Mouse (Mus musculus) retina, postnatal 7 days (tissue): ENCODE measurements around the gene Klhdc8a.
A peak's percentile ranks its signal among the peaks of the same experiment; 100 is the strongest.

ENCODE experiments used
- DNase-seq: peaks from one replicate; pipeline ENCODE4 v3.0.0-alpha.2; 2012; ENCODE audit warnings: low read depth, low spot score

Gene Klhdc8a

DNA sequence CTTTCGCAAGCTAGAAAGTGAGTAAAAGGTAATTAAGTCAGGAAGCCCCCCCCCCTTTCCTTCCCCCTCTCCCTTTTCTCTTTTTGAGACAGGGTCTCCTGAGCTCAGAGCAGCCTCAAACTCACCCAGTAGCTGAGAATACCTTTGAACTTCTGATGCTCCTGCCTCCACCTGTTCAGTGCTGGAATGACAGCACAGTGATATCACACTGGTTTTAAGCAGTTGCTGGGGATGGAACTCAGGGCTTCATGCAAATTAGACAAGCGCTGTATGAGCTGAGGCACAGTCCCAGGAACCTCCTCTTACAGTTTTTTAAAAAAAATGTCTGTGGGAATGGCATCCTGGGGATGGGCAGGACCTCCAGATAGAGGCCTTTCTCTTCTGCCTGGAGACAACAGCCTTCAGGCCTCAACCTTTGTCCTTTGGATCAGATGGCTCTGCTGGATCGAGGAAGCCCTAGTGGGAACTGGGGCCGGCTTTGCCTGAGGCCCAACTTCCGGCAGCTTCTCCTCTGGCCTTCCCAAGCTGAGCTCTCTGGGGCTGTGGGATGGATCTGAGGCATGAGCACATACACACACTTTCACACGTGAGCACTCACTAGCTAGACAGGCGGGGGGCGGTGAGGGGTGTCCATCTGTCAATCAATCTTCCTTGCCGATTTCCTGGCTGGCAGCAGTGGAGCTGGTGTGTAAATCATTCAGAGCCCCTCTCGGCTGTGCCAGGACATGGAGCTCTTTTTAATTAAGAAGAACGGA lies 7.3 kb upstream of the Klhdc8a start:
- DNase-seq, result no peak

DNA sequence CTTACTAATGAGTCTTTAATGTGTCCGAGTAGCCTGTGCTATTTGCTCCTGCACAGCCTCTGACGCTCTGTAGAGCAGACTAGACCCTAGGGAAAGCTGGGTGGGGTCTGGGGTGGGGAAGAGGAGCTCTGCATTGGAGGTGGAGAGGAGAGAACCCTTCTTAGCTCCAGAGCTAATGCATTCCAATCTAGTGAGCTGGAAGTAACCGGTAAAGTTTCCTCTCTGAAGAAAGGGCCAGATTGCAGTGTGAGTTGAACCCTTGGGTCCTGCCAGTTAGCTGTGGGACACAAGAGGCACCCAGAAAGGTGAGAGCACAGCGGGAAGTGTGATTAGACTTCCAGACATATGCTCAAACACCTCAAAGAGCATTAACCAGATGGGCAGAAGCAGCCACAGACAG lies 6.7 kb upstream of the Klhdc8a start:
- no peak for DNase-seq

DNA sequence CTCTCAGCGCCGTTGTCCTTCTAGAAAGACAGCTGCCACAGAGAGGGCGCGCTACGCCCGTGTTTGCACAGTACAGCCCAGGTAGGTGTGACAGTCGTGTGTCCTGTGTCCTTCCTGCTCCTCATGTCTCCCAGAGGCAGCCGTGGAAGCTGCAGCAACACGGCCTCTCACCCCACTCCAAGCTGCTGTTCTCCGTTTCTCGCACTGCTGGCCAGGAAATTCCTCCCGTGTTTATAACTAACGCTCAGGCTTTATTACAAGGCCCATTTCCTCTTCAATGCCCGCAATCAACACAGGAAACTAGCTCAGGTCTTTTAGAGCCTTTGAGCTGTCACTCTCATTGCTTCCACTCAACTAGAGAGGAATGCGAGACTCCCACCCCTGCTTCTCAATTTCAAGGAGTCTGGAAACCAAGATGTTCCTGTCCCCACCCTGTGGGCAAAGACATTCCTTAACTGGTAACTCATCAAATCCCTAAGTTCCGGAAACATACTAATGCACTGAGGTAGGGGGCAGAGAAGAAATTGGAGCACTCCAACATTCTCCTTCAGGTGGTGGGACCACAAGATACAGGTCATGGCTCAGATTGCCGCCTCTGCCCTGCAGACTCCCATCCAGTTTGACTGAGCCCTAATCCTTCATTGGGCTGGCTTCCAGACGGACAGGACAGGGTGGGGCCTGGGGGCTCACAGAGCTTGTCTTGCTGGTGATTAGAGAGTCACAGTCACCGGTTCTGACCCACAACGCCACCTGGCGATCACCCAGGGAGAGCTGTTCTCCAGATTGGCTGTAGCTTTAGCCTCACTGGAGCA lies 5.9 kb upstream of the Klhdc8a start:
- peak; percentile 83 for DNase-seq

DNA sequence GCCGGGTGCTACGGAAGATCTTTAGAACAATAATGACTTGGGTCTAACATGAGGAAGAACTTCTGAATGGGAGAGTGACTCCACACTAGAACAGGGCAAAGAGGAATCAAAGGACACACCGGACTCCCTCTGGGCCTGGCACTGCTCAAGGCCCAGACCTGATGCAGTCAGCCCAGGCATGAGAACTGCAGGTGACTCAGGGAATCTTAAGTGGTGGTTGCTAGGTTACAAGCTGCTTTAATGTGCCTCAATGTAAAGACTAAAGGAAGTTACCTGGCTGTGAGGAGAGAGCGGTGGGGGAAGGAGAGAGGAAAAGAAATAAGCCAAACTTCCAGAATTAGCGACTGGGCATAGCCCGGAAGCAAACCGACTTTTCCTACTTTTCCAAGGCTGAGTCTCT lies 2.9 kb upstream of the Klhdc8a start:
- no peak for DNase-seq

DNA sequence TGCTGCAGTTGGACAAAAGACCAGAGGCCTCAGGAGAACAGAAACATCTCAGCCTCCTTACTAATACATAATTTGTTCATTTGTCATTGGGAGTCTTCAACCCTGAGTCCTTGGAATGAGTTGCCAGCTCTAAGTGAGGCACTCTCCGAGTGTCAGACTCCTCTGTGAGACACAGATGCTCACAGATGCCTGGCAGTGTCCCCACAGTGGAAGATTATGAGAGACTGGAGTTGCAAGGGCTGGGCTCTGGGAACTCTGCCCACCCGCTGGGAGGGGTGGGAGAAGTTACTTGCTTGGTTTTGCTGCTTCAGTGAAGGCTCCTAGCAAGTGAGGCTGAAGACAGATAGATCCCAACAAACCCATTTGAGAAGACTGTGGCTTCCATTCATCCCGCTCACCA lies 2.4 kb upstream of the Klhdc8a start:
- no peak for DNase-seq

DNA sequence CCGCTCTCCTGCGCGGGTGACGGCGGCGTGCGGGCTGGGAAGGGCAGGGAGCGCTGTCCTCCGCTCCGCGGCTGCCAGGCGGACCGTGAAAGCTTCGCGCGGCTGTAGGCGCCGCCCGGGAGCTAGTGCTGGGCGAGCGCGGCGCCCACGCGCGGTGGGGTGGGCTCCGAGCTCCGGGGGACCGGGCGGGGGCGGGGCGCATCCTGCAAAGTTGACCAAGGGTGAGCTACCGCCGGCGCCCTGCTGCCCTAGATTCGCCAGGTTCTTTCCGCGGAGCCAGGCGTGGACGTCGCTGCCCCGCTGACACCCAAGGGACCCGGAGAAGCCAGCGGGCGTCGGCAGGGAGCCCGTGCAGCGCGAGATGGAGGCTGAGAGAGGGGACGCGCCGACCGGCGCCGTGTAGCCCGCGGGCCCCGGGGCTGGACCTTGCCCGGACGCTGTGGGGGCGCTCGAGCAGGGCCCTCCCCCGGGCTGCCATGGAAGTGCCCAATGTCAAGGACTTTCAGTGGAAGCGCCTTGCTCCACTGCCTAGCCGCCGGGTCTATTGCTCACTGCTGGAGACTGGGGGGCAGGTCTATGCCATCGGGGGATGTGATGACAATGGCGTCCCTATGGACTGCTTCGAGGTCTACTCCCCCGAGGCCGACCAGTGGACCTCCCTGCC lies 507 bp downstream of the Klhdc8a start:
- DNase-seq, result no peak

DNA sequence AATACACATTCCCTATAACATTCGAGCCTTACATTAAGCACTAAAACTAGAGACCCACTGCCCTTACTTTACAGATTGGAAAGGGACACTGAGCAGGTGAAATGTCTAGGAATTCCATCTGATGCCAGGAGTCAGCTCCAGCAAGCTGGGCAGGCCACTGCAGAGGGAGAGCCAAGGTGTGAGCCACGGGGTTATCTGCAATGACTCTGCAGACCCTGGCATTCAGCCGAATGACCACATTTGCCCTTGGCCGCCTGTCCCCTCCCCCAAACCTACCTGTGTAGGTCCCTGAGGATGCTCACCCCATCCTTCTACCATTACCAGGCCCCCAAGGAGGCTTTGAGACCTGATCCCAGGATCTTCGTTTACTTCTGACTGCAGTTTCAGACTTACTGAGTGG lies 1.3 kb downstream of the Klhdc8a start:
- no peak for DNase-seq

DNA sequence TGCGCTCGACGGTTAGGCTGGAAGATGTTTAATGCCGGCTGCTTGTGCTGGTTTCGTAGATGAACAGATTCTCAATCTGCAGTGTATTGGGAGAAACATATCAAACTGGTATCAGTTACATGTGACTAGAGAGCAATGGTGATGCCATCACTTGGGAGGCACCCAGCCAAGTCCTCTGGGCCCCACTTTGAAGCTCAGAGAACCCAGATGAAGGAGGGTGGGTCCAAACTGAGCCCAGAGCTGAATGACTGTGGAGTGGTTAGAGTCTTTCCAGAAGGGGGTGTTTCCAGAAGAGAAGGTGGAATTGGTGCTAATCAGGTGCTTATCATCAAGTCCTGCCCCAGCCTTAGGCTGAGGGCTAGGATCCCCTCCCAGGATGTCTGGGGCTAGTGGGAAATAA lies 2.8 kb downstream of the Klhdc8a start:
- no peak for DNase-seq

DNA sequence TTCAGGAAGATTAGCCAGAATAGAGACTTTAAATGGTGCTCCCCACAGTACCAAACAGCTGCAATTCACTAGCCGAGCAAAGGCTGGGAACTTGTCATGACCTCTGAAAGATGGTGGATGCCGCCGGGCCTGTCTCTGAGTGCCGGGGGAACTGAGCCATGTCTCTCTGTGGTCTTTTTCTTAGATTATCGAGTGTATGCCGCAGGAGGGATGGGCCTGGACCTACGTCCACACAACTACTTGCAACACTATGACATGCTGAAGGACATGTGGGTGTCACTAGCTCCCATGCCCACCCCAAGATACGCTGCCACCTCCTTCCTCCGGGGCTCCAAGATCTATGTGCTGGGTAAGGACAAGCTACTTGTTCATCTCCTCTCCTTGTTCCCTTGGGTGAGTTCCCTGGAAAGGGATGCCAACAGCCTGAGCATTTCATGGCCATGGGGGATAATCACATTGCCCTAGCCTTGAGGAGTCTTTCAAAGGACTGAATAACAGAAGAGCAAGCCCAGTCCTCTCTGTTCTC lies 4.0 kb downstream of the Klhdc8a start:
- no peak for DNase-seq

DNA sequence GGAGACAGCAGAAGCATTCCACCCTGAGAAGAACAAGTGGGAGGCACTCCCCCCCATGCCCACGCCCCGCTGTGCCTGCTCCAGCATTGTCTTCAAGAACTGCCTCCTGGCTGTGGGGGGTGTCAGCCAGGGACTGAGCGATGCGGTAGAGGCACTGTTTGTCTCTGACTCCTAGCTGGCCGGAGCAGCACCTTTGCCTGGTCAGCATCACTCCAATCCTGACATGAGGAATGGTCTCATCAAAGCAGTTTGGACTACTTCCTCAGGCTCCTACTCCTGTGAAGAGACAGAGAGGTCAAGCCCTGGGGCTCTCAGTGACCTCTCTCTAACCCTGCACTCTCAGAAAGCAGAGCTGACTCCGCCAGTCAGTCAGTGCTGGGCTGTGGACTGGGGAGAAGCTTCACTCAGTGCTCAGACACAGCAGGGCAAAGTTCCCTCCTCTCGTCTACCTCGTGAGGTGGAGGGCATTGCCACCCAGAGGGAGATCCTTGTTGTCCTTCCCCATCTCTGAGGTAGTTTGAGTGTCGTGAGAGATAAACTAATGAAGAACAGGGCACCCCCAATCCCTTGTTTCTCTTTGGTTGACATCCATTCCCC lies 6.3 kb downstream of the Klhdc8a start:
- DNase-seq, result no peak

DNA sequence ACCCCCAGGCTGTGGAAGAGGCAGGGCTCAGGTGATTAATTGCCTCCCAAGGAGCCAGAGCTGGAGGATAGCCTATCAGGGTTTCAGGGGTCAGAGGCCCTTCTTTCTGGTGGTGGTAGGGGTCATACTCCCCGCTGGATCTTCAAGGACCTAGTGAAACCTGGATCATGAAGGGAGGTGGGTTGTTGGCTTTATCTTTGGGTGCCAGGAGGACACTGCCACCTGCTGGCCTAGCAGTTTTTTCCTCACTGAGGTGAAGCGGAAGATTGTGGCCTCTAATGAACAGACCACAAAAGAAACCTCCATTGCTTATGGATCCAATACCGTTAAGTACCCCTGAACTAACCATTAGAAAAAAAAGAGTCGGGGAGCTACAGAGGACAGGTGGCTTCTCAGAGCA lies 7.7 kb downstream of the Klhdc8a start:
- DNase-seq, result no peak

DNA sequence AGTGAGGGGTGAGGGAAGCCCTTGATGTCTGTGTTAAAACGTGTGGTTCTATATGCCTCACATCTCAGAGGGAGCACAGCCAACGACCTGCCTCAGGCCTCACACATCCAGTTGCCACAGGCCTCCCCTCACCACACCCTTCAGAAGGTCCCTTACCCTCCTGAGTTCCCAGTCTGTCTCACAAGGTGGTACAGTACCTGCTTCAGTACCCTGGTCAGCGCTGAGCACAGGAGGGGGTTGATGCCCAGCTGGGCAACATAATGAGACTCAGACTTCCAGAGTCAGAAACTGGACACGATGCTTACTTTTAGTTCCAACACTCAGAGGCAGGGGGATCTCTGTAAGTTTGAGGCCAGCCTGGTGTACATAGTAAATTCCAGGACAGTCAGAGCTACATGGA lies 8.4 kb downstream of the Klhdc8a start:
- DNase-seq, result no peak

DNA sequence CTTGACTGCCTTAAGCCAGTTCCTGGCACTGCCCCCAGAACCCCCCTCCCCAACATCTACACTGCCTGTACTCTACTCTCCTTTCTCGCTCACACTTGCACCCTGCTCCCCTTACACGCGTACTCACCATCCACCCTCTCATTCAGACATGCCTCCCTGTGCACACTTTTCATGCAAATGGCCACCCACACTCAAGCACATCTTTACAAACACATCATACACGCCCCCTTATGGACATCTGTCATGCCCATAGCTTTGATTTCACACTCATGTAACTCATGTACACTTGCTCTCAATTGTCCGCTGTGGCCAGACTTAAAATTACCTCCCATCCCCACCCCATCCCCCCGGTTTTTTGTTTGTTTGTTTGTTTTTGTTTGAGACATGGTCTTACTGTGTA lies 9.5 kb downstream of the Klhdc8a start:
- DNase-seq, result no peak

DNA sequence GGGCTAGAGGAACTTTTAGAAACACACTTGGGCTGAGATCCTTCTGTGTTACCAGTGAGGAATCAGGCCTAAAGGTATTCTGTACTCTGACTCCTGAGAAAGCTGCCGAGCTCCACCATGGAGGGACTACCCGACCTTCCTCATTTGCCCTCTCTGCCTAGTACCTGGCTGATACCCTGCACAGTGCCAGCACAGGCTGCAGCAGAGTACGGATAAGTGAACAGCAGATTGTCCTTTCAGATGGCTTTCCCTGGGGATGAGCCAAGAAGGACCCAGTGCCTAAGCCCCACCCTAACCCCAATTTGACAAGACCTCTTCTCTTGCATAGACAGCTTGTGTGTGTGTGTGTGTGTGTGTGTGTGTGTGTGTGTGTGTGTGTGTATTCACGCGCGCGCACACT lies 10.2 kb downstream of the Klhdc8a start:
- DNase-seq, result no peak

DNA sequence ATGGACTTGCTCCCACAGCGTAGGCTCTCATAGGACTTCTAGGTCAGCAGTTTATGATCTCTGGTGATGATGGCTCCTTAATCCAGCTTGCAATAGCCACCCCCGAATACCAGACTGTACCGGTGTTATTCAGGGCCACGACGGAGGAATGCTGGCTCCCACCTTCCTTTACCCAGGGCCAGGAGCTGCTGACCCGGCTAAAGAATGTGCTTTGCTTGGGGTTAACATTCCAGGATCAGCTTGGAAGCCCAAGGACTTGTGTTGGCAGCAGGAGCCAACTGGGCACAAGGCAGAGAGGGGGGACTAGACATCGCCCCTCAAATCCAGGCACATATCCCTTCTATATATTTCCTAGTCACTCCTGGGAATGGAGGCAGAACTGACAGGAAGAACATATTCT lies 12.3 kb downstream of the Klhdc8a start:
- DNase-seq, result no peak

DNA sequence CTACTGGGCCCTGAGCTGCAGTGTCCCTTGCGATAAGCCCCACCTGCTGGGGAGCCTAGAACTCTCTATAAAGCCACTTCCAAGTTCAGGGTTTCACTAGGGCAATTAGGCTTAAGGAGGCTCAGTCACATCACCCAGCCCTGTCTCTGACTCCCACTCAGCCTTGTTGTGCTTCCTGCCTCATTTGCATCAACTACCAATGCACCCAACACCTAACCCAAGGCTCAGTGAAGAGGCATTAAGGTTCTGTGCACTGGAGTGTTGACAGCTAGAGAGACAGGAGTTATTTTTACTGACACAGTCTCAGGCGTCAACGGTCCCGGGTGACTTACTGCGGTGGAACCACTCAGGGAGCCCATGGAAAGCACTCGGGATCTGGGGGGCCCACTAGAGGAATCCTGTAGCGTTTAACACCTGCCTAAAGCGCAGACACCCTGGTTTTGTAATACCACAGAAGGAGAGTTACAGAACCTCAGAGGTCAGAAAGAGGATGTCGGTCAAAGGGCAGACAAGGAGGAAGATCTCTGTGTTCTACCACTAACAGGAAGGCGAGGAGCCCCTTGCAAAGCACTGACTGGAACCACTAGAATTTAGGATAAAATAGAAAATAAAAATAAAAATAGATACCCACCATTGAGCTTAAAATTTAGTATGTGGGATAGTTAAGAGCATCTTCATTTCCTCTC lies 12.9 kb downstream of the Klhdc8a start:
- no peak for DNase-seq

DNA sequence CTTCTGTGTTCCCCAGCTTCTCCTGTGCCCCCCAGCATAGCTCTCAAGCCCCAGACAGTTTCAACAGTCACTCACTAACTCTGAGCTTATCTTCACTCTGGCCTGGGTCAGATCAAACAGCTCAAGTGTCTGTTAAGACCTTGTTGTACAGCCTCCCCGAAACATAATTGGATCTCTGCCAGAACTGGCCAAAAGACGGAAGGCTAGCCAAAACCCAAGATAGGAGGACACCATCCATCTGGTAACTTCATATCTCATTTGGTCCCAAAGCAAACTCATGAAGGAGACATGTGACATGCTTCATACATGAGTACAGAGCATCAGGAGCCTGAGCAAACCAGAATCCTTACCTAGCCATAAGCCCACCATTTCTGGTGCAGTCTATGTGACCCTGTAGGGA lies 13.6 kb downstream of the Klhdc8a start:
- no peak for DNase-seq

DNA sequence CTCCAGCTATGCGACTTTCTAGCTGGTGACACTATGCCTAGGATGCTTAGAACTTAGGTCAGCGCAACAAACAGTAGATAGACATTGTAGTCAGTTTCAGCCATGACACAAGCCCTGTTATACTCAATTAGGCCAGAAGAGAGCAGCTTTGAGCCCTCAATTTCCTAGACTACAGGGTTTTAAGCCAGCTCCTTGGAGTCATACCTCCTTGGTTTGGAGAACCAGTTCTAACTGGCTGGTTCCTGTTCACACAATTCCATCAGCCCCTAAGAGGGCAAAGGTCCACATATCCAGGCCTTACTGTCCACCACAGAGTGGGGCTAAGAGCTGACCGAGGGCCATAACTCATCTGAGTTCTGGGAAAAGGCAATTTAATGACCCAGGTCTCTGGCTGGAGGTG lies 14.3 kb downstream of the Klhdc8a start:
- no peak for DNase-seq

DNA sequence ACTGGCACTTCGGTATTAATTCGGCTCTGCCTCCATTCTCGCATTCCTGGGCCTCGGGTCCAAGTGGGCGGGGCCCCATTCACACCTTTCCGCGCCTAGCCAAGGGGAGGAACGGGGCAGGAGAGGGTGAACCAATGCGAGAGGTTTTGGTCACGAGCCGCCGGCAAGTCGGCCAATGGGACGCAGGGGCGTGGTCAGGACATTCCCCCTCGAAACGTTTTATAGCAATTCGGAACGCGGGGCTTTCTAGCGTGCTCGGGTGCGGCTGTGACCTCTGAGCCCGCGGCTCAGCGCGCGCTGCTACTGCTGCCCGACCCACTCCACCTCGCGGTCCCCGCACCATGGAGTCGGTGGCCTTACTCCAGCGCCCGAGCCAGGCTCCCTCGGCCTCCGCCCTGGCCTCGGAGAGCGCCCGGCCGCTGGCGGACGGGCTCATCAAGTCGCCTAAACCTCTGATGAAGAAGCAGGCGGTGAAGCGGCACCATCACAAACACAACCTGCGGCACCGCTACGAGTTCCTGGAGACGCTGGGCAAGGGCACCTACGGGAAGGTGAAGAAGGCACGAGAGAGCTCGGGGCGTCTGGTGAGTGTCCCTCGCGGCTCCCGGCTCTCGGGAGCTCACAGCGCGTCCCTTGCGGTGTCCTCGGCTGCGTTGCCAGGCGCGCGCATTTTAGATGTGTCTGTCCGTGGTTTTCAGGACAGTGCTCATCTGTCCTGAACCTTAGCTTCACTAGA lies 17.6 kb downstream of the Klhdc8a start, which contains the start of gene Nuak2:
Gene Nuak2 (plus strand): TSS at position 238 of the 736 bp plus-strand sequence.
- no peak for DNase-seq

DNA sequence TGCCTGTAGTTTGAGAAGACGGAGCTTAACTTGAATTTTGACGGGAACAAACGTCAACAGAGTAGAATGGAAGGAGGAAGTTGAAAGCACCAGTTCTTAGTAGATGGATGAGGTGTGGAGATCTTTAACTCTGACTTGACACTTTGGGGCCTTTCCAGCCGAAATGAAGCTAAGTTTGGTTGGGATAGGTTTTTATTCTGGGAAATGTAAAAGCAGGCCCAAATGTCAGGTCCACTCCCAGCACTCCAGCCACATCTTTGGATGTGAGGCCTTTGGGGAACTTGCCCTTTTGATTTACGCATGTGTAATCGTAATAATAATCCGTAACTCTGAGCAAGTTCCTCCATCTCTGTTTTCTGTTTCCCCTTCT lies 18.2 kb downstream of the Klhdc8a start:
- no peak for DNase-seq

DNA sequence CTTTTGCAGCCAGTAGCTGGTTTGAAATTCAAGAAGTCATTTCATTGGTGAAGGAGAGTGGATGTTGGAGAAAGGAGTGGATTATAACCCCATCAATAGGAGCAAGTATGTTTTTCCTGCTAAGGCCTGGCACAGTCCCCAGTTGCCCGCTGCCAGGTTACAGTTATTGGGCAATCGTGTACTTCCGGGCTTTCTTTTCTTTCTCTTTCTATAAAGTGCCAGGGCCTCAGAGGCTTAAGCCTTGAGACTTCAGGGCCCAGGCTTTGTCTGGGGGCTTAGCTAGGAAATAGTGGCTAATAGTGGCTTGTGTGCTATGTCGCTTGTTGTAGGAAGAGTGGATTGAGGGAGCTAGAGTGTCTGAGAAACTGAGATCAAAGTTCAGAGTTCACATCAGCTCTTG lies 19.0 kb downstream of the Klhdc8a start:
- no peak for DNase-seq
